Mouse (Mus musculus) testis, adult 2 months (tissue): Measurements from ENCODE around the gene Gm20388. TPM values are rescaled to one million over a fixed set of nuclear protein-coding genes. Genes with fewer than 3 reads are reported as not detected.

Experiments used
- H3K27ac ChIP-seq: fragments of 200-500 bp; 2 replicates; pipeline ENCODE4 v1.5.1; 2012; ENCODE audit warnings: low read depth, low read length; ENCODE audit not compliant: control insufficient read depth, insufficient read depth
- H3K27me3 ChIP-seq: fragments of 200-500 bp; 2 replicates; pipeline ENCODE4 v1.6.1; 2012; ENCODE audit warnings: mild to moderate bottlenecking, low read length, moderate library complexity; ENCODE audit not compliant: control insufficient read depth, insufficient read depth
- H3K36me3 ChIP-seq: fragments of 200-500 bp; 2 replicates; pipeline ENCODE4 v1.6.1; 2012; ENCODE audit warnings: mild to moderate bottlenecking, low read length; ENCODE audit not compliant: control insufficient read depth, insufficient read depth
- H3K4me1 ChIP-seq: fragments of 200-500 bp; 2 replicates; pipeline ENCODE4 v1.6.1; 2012; ENCODE audit warnings: low read length; ENCODE audit not compliant: control insufficient read depth, insufficient read depth
- H3K4me3 ChIP-seq: fragments of 200-500 bp; 2 replicates; pipeline ENCODE4 v1.5.1; 2012; ENCODE audit warnings: low read depth, mild to moderate bottlenecking, low read length, moderate library complexity, mixed read lengths; ENCODE audit not compliant: control insufficient read depth
- CTCF ChIP-seq: fragments of 200-500 bp; IDR thresholded peaks from 2 replicates; pipeline ENCODE4 v1.5.1; 2012; ENCODE audit warnings: low read depth, mild to moderate bottlenecking, inconsistent platforms, low read length, moderate library complexity; ENCODE audit not compliant: control insufficient read depth, insufficient read depth, insufficient replicate concordance
- POLR2A ChIP-seq: fragments of 200-500 bp; IDR thresholded peaks from 2 replicates; pipeline ENCODE4 v1.6.1; 2012; ENCODE audit warnings: low read depth, mild to moderate bottlenecking, inconsistent platforms, low read length, moderate library complexity; ENCODE audit not compliant: control insufficient read depth
- polyA plus RNA-seq: library from polyadenylated mRNA; depleted of rRNA; stranded (reverse); fragments of >200 nt; gene quantifications from 2 replicates; pipeline ENCODE4 v1.2.3, GENCODE M21; 2012

Gm20388 gene
- polyA plus RNA-seq, 1 experiment = 5.6 TPM

DNA sequence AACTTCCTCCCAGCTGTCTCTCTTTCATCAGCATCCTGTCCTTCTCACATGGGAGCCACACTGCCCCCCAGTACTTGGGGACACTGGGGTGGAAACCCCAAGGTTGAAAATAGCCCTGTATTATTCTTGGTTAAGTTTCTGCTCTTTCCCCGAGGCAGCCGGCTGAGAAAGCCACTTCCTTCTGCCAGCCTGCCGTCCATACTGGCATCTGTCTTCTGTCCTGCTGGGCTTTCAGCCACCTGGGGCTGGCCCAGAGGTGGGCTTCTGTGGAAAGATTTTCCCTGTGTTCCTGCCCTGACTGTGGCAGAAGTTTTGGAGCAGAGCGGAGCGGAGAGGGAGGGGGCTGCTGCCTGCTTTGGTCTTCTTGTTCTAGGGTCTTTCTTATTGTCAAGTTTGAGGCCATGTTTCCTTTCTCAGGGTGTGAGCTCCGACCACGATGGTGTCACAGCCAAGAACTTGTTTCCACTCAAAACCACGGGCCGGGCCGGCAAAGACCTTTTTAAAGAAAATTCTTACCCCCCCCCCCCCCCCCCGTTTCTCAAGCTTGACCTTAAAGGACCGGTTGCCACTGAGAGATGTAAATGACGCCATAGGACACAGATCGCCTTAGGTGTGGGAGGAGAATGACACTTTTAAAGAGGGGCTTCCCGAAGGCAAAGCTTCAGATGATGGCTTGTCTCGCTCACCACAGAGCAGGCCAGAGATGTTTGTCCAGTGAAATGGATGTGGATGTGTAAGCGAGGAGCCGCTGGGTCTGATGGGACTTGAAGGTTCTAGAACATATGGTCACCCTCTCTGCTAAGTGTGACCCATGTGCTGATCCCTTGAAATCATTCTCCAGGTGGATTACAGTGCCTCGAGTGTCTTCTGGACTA is 849.9 kb downstream of the Gm20388 start:
- Histone ChIP-seq H3K27ac (no peak overlapping the region), H3K36me3 (no peaks in the 10 kb centered on the region), H3K27me3 (no peaks in the 10 kb centered on the region), H3K4me3 (no peak overlapping the region), H3K4me1 (peaks cover 6% of the 10 kb centered on the region)
- no peak for TF ChIP-seq POLR2A
- TF ChIP-seq CTCF = no peak

DNA sequence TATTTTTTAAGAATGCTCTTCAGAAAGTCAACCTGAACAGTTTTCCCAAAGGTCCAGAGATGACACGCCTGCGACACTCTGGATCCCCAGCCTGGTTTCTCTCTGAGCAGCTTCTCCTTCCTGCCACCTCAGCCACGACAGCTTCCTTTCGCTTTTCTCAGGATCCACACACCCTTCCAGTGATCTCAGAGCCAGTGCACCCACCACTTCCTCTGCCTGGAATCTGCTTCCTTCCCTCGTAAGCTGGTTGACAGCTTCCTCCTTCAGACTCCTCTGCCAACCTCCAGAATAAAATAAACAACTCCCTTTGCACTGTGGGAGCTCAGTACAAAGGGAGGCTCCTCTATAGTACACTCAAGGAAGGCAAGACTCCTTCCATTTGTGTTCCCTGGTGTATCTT is 852.6 kb downstream of the Gm20388 start:
- no peaks in the 10 kb centered on the region for H3K36me3 ChIP-seq
- H3K27ac ChIP-seq = no peak overlapping the region
- no peaks in the 10 kb centered on the region for H3K4me1 ChIP-seq
- no peaks in the 10 kb centered on the region for H3K27me3 ChIP-seq
- TF ChIP-seq POLR2A (no peak), CTCF (no peak)
- no peak overlapping the region for H3K4me3 ChIP-seq

DNA sequence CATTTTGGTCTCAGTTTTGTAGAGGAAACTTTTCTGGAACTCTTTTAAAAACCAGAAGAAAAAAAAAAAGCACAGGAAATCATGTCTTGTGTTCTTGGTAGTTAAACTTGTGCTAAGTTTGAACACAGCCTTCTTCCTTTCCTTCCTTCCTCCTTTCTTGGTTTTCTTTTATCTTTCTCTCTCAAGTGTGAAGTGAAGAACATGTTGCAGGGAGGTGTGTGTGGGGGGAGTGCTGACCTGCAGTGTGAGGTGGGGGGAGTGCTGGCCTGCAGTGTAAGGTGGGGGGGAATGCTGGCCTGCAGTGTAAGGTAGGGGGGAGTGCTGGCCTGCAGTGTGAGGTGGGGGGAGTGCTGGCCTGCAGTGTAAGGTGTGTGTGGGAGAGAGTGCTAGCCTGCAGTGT is 854.0 kb downstream of the Gm20388 start:
- Histone ChIP-seq H3K27ac (no peak overlapping the region), H3K36me3 (no peaks in the 10 kb centered on the region), H3K27me3 (no peaks in the 10 kb centered on the region), H3K4me3 (no peak overlapping the region), H3K4me1 (peaks cover 3% of the 10 kb centered on the region)
- TF ChIP-seq POLR2A (no peak), CTCF (no peak)

DNA sequence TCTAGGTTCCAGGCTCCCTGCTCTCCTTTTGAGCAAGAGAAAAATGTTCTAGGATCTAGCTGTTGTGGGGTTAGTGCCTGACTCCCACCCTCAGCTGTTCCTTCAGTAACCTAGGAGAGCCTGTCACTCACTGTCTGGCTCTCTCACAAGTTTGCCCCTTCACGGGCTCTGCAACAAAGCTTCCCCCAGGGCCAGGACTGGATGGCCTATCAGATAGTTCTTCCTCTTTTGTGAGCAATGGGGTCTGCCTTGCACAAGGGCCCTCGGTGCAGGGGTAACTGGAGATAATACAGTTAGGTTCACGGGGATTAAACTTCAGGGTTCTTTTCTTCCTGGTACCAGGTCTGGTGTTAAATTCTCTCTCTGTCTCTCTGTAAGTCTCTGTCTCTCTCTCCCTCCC is 856.0 kb downstream of the Gm20388 start:
- Histone ChIP-seq H3K4me1 (peaks cover 3% of the 10 kb centered on the region), H3K36me3 (no peaks in the 10 kb centered on the region), H3K27ac (no peak overlapping the region), H3K27me3 (no peaks in the 10 kb centered on the region), H3K4me3 (no peak overlapping the region)
- TF ChIP-seq CTCF = no peak
- no peak for TF ChIP-seq POLR2A

DNA sequence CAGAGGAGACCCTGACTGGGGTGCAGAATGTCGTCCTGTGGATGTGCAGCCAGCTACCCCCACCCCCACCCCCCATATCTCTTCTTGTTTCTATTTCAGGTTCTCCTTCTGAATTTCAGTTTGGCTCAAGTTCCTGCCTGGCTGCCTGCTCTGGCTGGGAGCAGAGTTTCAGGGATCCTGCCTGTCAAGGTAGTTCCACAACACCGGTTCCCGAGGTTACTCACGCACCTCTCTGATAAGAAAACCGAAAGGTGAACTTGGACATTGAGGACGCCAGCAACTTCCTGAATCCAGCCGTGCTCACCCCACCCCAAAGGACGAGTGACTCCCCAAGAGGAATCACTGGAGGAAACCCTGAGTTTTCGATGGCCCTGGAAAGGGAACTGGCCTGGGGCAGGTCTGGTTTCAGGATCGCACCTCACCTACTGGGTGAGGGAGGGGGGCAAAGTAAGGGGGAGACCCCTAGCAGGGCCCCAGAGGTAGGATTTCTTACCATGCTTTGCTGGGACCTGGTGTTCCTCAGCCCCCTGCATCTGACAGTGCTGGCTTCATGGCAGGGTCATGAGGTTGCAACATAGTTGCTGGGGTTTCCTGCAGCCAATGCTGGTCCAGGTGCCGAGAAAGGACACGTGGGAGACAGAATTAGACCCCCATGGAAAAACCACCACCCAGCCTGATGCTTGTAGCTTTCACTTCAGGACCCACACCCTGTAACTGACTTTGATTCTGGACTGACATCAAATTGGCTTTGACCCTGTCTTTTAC is 858.0 kb downstream of the Gm20388 start:
- Histone ChIP-seq H3K27me3 (no peaks in the 10 kb centered on the region), H3K4me3 (no peak overlapping the region), H3K36me3 (no peaks in the 10 kb centered on the region), H3K4me1 (peaks cover 3% of the 10 kb centered on the region), H3K27ac (no peak overlapping the region)
- no peak for TF ChIP-seq CTCF
- TF ChIP-seq POLR2A = no peak

DNA sequence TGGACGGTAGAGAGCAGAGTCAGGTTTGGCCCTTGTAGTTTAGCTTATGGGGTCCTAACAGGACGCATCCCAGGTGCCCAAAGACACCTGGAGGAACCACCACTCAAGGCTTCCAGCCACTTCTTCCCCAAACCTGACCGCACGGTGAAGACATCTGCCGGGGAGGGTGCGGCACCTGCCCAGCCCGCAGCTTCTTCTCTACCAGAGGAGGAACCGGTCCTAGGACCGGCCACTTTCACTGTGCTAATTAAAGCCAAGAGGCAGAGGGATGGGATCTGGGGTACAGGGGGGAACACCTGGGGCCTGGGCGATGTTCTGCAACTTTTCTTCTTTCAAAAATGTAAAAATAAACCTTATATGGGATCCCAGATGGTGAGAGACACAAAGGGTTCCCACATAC is 866.5 kb downstream of the Gm20388 start:
- Histone ChIP-seq H3K4me1 (no peaks in the 10 kb centered on the region), H3K27ac (no peak overlapping the region), H3K27me3 (no peaks in the 10 kb centered on the region), H3K36me3 (no peaks in the 10 kb centered on the region), H3K4me3 (no peak overlapping the region)
- TF ChIP-seq CTCF (no peak), POLR2A (no peak)

DNA sequence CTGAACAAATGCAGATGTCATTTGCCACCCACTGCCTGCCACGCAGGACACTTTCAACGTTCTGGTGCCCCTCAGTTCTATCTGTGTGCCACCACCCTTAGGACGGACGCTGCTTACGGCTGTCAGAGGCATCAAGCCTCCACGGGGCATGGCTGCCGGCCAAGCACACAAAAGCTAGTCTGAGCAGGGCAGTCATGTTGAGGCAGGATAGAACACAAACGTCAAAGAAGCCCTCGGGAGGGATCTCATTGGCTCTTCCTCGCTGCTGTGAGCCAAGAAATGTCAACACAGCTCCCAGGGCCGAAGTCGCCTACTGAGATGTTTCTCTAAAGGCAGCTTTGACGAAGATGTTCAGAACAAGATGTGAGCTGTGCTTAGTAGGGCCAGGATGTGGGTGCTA is 867.1 kb downstream of the Gm20388 start:
- no peaks in the 10 kb centered on the region for H3K4me1 ChIP-seq
- no peaks in the 10 kb centered on the region for H3K27me3 ChIP-seq
- no peak overlapping the region for H3K27ac ChIP-seq
- TF ChIP-seq POLR2A = no peak
- TF ChIP-seq CTCF = no peak
- H3K4me3 ChIP-seq = no peak overlapping the region
- no peaks in the 10 kb centered on the region for H3K36me3 ChIP-seq

DNA sequence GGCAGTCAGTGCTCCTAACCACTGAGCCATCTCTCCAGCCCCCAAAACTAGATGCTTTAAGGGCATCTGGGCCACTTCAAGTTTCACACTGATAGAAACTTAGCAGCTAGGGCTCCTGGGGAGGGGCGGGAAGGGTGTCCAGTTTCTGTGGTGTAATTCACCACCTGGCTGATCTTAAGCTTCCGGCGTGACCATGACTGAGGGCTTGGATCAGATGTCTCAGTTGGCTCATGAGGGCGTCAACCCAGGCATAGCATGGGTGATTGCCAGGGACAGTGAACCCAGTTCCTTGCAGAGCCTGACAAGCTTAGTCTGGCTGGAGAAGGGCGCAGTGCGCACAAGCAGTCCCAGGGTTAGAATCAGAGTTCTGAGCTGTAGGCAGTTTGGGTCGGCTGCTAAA is 868.5 kb downstream of the Gm20388 start:
- H3K4me1 ChIP-seq = no peaks in the 10 kb centered on the region
- no peaks in the 10 kb centered on the region for H3K36me3 ChIP-seq
- TF ChIP-seq POLR2A = no peak
- no peak for TF ChIP-seq CTCF
- H3K27ac ChIP-seq = no peak overlapping the region
- no peaks in the 10 kb centered on the region for H3K27me3 ChIP-seq
- H3K4me3 ChIP-seq = no peak overlapping the region
